Mouse (Mus musculus): ENCODE data around the gene Kctd13. TPM values are rescaled to one million over a fixed set of nuclear protein-coding genes. Genes with fewer than 3 reads are reported as not detected.

Gene Kctd13
- polyA plus RNA-seq (2014; fragmentation: Nextera tagmentation; extraction: Ambion mirVana) = 11.5 and 12.6 TPM in 2 replicates

DNA sequence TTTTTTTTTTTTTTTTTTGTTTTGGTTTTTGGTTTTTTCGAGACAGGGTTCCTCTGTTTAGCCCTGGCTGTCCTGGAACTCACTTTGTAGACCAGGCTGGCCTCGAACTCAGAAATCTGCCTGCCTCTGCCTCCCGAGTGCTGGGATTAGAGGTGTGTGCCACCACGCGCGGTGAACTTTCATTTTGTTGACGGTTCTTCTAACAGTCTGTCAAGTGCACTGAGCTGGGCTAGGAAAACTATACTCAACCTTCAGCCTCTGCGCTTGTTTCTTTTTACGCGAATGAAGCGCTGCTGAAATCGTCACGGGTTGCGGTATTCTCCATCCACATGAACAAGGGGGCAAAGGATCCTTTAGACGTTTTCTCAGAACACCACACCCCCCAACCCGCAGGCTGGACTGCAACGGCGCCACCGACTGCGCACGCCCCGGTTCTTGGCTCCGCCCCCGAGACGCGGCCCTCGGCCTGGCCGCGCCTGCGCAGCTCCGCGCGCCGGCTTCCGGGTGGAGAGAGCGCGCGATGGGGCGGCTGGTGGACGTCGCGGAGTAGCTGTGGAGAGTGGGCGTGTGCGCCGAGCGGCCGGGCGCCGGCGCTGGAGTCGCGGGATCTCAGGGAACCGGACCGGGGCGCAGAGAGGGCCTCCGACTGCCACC, at the start of gene Kctd13:
TSS of gene Kctd13 (plus strand) at position 496 of the 654 bp plus-strand sequence.
- Histone ChIP-seq H3K9me3 (replicated peaks; ENCODE audit: control insufficient read depth, low read length) (no peaks in the 10 kb centered on the region), H3K27me3 (ENCODE audit: control insufficient read depth, insufficient read depth, low read length) (no peaks in the 10 kb centered on the region), H3K4me1 (ENCODE audit: control insufficient read depth, insufficient read depth, low read length) (peaks cover 4% of the 10 kb centered on the region; the same call in 1 of the 2 replicates), H3K9ac (ENCODE audit: low read depth, low read length) (peak within 1 kb of the TSS; percentile 90), H3K27ac (ENCODE audit: low read depth, low read length) (peak within 1 kb of the TSS; percentile 80), H3K4me3 (ENCODE audit: low read depth, low read length) (peak within 1 kb of the TSS; percentile 85), H3K36me3 (ENCODE audit: control insufficient read depth, insufficient read depth, low read length) (no peaks in the 10 kb centered on the region), H3K4me2 (peak within 1 kb of the TSS; percentile 98)
- peak; percentile 93 for ATAC-seq (replicated peaks; ENCODE audit: insufficient number of reproducible peaks, low FRiP score, low TSS enrichment)
- WGBS (ENCODE audit: insufficient replicate concordance) = 3% methylated on average over 56 of the region's 56 CpGs

GRCm38 (mm10) chr7:126881040-126881439, 47.6 kb upstream of the Kctd13 start:
- Histone ChIP-seq H3K27me3 (ENCODE audit: control insufficient read depth, insufficient read depth, low read length) (no peaks in the 10 kb centered on the region), H3K27ac (ENCODE audit: low read depth, low read length) (peak overlapping the region; percentile 41), H3K9ac (ENCODE audit: low read depth, low read length) (peak overlapping the region; percentile 57), H3K9me3 (replicated peaks; ENCODE audit: control insufficient read depth, low read length) (no peaks in the 10 kb centered on the region), H3K4me1 (ENCODE audit: control insufficient read depth, insufficient read depth, low read length) (peaks cover 22% of the 10 kb centered on the region), H3K36me3 (ENCODE audit: control insufficient read depth, insufficient read depth, low read length) (peaks cover 37% of the 10 kb centered on the region), H3K4me2 (peak overlapping the region; percentile 96), H3K4me3 (ENCODE audit: low read depth, low read length) (peak overlapping the region; percentile 86; the same call in 1 of the 2 replicates)
- whole genome bisulfite sequencing (ENCODE audit: insufficient replicate concordance) = 73% methylated on average over 6 of the region's 6 CpGs
- no peak for ATAC-seq (replicated peaks; ENCODE audit: insufficient number of reproducible peaks, low FRiP score, low TSS enrichment)

- peak overlapping the region; percentile 95 for H3K27ac ChIP-seq (ENCODE audit: low read depth, low read length)
- H3K4me3 ChIP-seq (ENCODE audit: low read depth, low read length) = peak overlapping the region; percentile 86
- H3K4me2 ChIP-seq = peak overlapping the region; percentile 96
- no peaks in the 10 kb centered on the region for H3K27me3 ChIP-seq (ENCODE audit: control insufficient read depth, insufficient read depth, low read length)
- H3K9ac ChIP-seq (ENCODE audit: low read depth, low read length) = peak overlapping the region; percentile 92
- H3K36me3 ChIP-seq (ENCODE audit: control insufficient read depth, insufficient read depth, low read length) = peaks cover 18% of the 10 kb centered on the region; the same call in 1 of the 2 replicates
- H3K9me3 ChIP-seq (replicated peaks; ENCODE audit: control insufficient read depth, low read length) = no peaks in the 10 kb centered on the region
- peak; percentile 5; the same call in 1 of the 2 replicates for ATAC-seq (replicated peaks; ENCODE audit: insufficient number of reproducible peaks, low FRiP score, low TSS enrichment)
- WGBS (ENCODE audit: insufficient replicate concordance) = 0% methylated on average over 15 of the region's 15 CpGs
- peaks cover 22% of the 10 kb centered on the region for H3K4me1 ChIP-seq (ENCODE audit: control insufficient read depth, insufficient read depth, low read length)
These were observed 44.9 kb upstream of the Kctd13 start for GRCm38 (mm10) chr7:126883731-126884181.

DNA sequence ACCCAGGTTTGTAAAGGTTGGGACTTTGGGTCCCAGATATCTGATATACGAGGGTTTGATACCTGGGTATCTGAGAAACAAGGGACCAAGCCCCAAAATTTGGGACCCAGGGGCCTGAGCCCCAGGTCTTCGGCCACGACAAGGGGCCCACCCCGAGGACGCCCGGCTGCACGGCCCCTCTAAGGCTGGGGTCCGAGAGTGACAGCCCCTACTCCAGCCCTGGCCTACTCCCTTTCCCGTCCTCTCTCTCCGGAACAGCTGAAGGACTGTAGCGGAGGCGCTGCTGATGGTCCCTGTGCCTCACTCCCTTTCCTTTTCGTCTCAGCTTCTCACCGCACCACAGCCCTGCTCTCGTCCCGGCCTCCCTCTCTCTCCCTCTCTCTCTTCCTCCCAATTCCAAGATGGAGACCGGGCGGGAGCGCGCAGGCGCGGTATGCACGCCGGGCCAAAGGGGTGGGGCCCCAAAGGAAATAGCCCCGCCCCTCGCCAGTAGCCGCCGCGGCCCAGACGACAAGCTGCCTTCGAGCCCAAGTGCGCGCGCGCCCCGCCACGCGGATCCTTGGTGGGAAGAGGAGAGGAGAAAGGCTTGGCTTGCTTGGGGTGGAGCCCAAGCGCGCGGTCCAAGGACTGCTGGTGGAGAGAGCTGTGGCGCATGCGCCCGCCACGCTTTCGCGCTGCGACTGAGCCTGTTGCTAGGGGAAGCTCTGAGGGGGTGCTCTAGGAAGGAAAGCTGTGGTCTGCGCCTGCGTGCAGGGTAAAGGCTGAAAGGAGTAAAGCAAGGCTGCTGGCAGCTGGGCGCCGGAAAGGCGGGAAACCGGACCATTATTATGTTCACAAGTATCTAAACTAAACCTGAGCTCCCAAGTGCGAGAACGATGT, 44.2 kb upstream of the Kctd13 start, which contains the start of gene Taok2:
TSS of gene Taok2 (minus strand) at position 418 of the 879 bp plus-strand sequence.
- Histone ChIP-seq H3K4me1 (ENCODE audit: control insufficient read depth, insufficient read depth, low read length) (peaks cover 22% of the 10 kb centered on the region), H3K36me3 (ENCODE audit: control insufficient read depth, insufficient read depth, low read length) (peaks cover 12% of the 10 kb centered on the region; the same call in 1 of the 2 replicates), H3K27me3 (ENCODE audit: control insufficient read depth, insufficient read depth, low read length) (no peaks in the 10 kb centered on the region), H3K4me2 (peak within 1 kb of the TSS; percentile 96), H3K9me3 (replicated peaks; ENCODE audit: control insufficient read depth, low read length) (no peaks in the 10 kb centered on the region), H3K9ac (ENCODE audit: low read depth, low read length) (peak within 1 kb of the TSS; percentile 92), H3K4me3 (ENCODE audit: low read depth, low read length) (peak within 1 kb of the TSS; percentile 86), H3K27ac (ENCODE audit: low read depth, low read length) (peak within 1 kb of the TSS; percentile 95)
- peak; percentile 94 for ATAC-seq (replicated peaks; ENCODE audit: insufficient number of reproducible peaks, low FRiP score, low TSS enrichment)
- under 1% methylated on average over 56 of the region's 56 CpGs for WGBS (ENCODE audit: insufficient replicate concordance)

DNA sequence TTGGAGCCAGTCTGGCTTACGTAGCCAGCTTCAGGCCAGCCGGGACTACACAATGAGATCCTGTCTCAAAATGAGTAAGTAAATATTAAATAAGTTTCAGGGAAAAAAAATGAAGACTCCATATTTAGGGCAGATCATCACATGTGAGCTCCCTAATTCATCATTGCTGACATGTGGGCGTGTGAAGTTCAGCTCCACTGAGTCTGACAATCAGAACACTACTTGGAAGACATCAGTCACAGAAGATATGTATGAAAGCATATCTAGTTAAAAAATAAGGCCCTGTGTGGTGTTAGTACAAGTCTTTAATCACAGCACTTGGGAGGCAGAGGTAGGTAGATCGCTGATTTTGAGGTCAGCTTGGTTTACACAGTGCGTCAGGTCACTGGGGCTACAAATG, 41.4 kb upstream of the Kctd13 start:
- Histone ChIP-seq H3K36me3 (ENCODE audit: control insufficient read depth, insufficient read depth, low read length) (no peaks in the 10 kb centered on the region; the same call in 1 of the 2 replicates), H3K27ac (ENCODE audit: low read depth, low read length) (no peak overlapping the region), H3K4me2 (no peak overlapping the region), H3K4me1 (ENCODE audit: control insufficient read depth, insufficient read depth, low read length) (peaks cover 13% of the 10 kb centered on the region), H3K9me3 (replicated peaks; ENCODE audit: control insufficient read depth, low read length) (no peaks in the 10 kb centered on the region), H3K4me3 (ENCODE audit: low read depth, low read length) (no peak overlapping the region), H3K9ac (ENCODE audit: low read depth, low read length) (no peak overlapping the region), H3K27me3 (ENCODE audit: control insufficient read depth, insufficient read depth, low read length) (no peaks in the 10 kb centered on the region)
- WGBS (ENCODE audit: insufficient replicate concordance) = 75% methylated on average over 5 of the region's 5 CpGs
- ATAC-seq (replicated peaks; ENCODE audit: insufficient number of reproducible peaks, low FRiP score, low TSS enrichment) = no peak

- Histone ChIP-seq H3K27me3 (ENCODE audit: control insufficient read depth, insufficient read depth, low read length) (no peaks in the 10 kb centered on the region), H3K4me3 (ENCODE audit: low read depth, low read length) (no peak overlapping the region), H3K4me1 (ENCODE audit: control insufficient read depth, insufficient read depth, low read length) (0 out of 2 replicates have a peak, but pooled peaks cover 3% of the 10 kb centered on the region), H3K4me2 (no peak overlapping the region), H3K36me3 (ENCODE audit: control insufficient read depth, insufficient read depth, low read length) (no peaks in the 10 kb centered on the region; the same call in 1 of the 2 replicates), H3K27ac (ENCODE audit: low read depth, low read length) (no peak overlapping the region), H3K9ac (ENCODE audit: low read depth, low read length) (peak overlapping the region; percentile 46; the same call in 1 of the 2 replicates), H3K9me3 (replicated peaks; ENCODE audit: control insufficient read depth, low read length) (no peaks in the 10 kb centered on the region)
- WGBS (ENCODE audit: insufficient replicate concordance) = 38% methylated on average over 7 of the region's 7 CpGs
- ATAC-seq (replicated peaks; ENCODE audit: insufficient number of reproducible peaks, low FRiP score, low TSS enrichment) = no peak
These were observed 39.8 kb upstream of the Kctd13 start for GRCm38 (mm10) chr7:126888852-126889251.

DNA sequence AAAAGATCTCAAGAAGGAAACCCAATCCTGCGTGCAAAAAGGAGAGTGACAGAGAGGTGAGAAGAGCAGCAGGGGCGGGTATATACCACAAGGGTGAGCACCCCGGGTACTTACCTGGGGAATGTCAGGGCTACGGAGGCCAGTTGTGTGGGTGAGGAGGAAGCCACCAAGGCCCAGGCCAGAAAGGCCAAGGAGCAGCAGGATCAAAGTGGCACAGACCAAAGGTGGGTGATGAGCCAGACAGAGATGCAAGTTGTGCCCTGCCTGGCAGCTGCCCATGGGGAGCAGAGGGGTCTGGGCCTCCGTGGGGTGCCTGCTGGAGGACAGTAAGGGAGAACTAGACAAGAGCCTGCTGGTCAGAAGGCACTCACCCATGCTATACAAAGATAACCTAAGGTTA, 31.8 kb upstream of the Kctd13 start:
- H3K27ac ChIP-seq (ENCODE audit: low read depth, low read length) = no peak overlapping the region

GRCm38 (mm10) chr7:126897390-126898101, 31.1 kb upstream of the Kctd13 start:
- Histone ChIP-seq H3K4me3 (ENCODE audit: low read depth, low read length) (peak overlapping the region; percentile 66), H3K27me3 (ENCODE audit: control insufficient read depth, insufficient read depth, low read length) (no peaks in the 10 kb centered on the region), H3K9me3 (replicated peaks; ENCODE audit: control insufficient read depth, low read length) (no peaks in the 10 kb centered on the region), H3K4me1 (ENCODE audit: control insufficient read depth, insufficient read depth, low read length) (peaks cover 13% of the 10 kb centered on the region), H3K4me2 (peak overlapping the region; percentile 73), H3K27ac (ENCODE audit: low read depth, low read length) (peak overlapping the region; percentile 54; the same call in 1 of the 2 replicates), H3K36me3 (ENCODE audit: control insufficient read depth, insufficient read depth, low read length) (no peaks in the 10 kb centered on the region), H3K9ac (ENCODE audit: low read depth, low read length) (peak overlapping the region; percentile 81)
- ATAC-seq (replicated peaks; ENCODE audit: insufficient number of reproducible peaks, low FRiP score, low TSS enrichment) = peak; percentile 49; the same call in 1 of the 2 replicates
- 22% methylated on average over 16 of the region's 16 CpGs for WGBS (ENCODE audit: insufficient replicate concordance)

More for the DNA sequence above, 31.8 kb upstream of the Kctd13 start:
- no peaks in the 10 kb centered on the region for H3K36me3 ChIP-seq (ENCODE audit: control insufficient read depth, insufficient read depth, low read length)
- H3K9me3 ChIP-seq (replicated peaks; ENCODE audit: control insufficient read depth, low read length) = no peaks in the 10 kb centered on the region
- H3K9ac ChIP-seq (ENCODE audit: low read depth, low read length) = no peak overlapping the region
- H3K4me1 ChIP-seq (ENCODE audit: control insufficient read depth, insufficient read depth, low read length) = peaks cover 13% of the 10 kb centered on the region
- no peak overlapping the region for H3K4me3 ChIP-seq (ENCODE audit: low read depth, low read length)
- 79% methylated on average over 5 of the region's 5 CpGs for WGBS (ENCODE audit: insufficient replicate concordance)
- no peaks in the 10 kb centered on the region for H3K27me3 ChIP-seq (ENCODE audit: control insufficient read depth, insufficient read depth, low read length)
- peak overlapping the region; percentile 73; the same call in 1 of the 2 replicates for H3K4me2 ChIP-seq
- no peak for ATAC-seq (replicated peaks; ENCODE audit: insufficient number of reproducible peaks, low FRiP score, low TSS enrichment)
